Mouse (Mus musculus) forebrain, postnatal 0 days (tissue): ENCODE measurements around the gene Sema4d. TPM values are rescaled to one million over a fixed set of nuclear protein-coding genes. Genes with fewer than 3 reads are reported as not detected.

ENCODE experiments used
- ATAC-seq: fragments of 200-750 bp; cut with Nextera tagmentation; 2 replicates; pipeline ENCODE4 v1.8.0; 2017; ENCODE audit warnings: mild to moderate bottlenecking, moderate library complexity
- DNase-seq: peaks from one replicate; pipeline ENCODE4 v3.0.0-alpha.2; 2015
- H3K27ac ChIP-seq: fragments of 300-500 bp; sonication (generic); 2 replicates; pipeline ENCODE4 v1.5.1; 2014; ENCODE audit warnings: low read depth, mild to moderate bottlenecking, antibody characterized with exemption, low read length, moderate library complexity, mixed read lengths
- H3K27me3 ChIP-seq: fragments of 300-500 bp; sonication (generic); 2 replicates; pipeline ENCODE4 v1.6.1; 2014; ENCODE audit warnings: mild to moderate bottlenecking, low read length, mixed read lengths; ENCODE audit not compliant: insufficient read depth
- H3K36me3 ChIP-seq: fragments of 300-500 bp; sonication (generic); 2 replicates; pipeline ENCODE4 v1.6.1; 2014; ENCODE audit warnings: mild to moderate bottlenecking, moderate library complexity; ENCODE audit not compliant: insufficient read depth
- H3K4me1 ChIP-seq: fragments of 300-500 bp; sonication (generic); 2 replicates; pipeline ENCODE4 v1.6.1; 2014; ENCODE audit warnings: antibody characterized with exemption; ENCODE audit not compliant: insufficient read depth
- H3K4me2 ChIP-seq: fragments of 300-500 bp; sonication (generic); 2 replicates; pipeline ENCODE4 v1.6.1; 2014; ENCODE audit warnings: low read depth, mild to moderate bottlenecking, moderate library complexity
- H3K4me3 ChIP-seq: fragments of 300-500 bp; sonication (generic); 2 replicates; pipeline ENCODE4 v1.5.1; 2014; ENCODE audit warnings: low read depth, low read length, mixed read lengths
- H3K9ac ChIP-seq: fragments of 300-500 bp; sonication (generic); 2 replicates; pipeline ENCODE4 v1.6.1; 2014; ENCODE audit warnings: mild to moderate bottlenecking
- H3K9me3 ChIP-seq: fragments of 300-500 bp; sonication (generic); 2 replicates; pipeline ENCODE4 v1.6.1; 2016; ENCODE audit warnings: low read length
- CTCF ChIP-seq: sonication (generic); IDR thresholded peaks from 2 replicates; pipeline ENCODE4 v1.5.1; 2016; ENCODE audit warnings: antibody characterized with exemption, control low read depth, low read depth
- WGBS: fragments of 180-500 bp; shearing (Covaris S2); extraction: QIAGEN DNeasy Blood & Tissue Kit; methylation state at CpG from one replicate; pipeline ENCODE4 v1.1.7; 2014; 5-methylcytosine and 5-hydroxymethylcytosine counted together
- polyA plus RNA-seq: library from polyadenylated mRNA; unstranded; fragments of >200 nt; fragmentation: Nextera tagmentation; extraction: Ambion mirVana; gene quantifications from 2 replicates; pipeline ENCODE4 v1.2.1, GENCODE M21; 2015
- total RNA-seq: library from RNA; depleted of rRNA; stranded (reverse); fragments of >200 nt; gene quantifications from 2 replicates; pipeline ENCODE4 v1.2.3, GENCODE M21; 2014

Gene Sema4d
- total and polyA plus RNA-seq, 2 experiments from 2014 or later: 14.2 to 16.5 TPM

DNA sequence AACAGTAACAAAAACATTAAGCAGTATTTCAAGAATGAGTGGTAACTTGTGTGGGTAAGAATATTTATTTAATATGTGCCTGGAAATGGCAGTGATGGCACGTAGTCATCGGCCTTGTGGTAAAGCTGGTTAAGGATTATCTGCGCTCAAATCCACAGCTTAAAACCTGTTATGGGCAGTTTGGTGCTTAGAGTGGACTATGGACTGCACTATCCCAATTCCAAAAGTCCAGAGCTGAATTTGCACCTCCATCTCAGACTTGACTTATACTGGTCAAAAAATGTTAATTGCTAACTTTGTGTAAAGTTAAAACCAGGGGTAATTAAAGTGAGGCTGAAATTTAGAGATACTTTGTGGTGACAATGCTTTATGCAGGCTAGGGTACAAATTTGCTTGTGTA lies 145.8 kb downstream of the Sema4d start:
- no peaks in the 10 kb centered on the region for H3K9me3 ChIP-seq
- H3K4me2 ChIP-seq: no peak overlapping the region
- no peaks in the 10 kb centered on the region for H3K27me3 ChIP-seq
- no peak overlapping the region for H3K27ac ChIP-seq
- ATAC-seq (no peak), DNase-seq (no peak)
- H3K9ac ChIP-seq: no peak overlapping the region
- no peaks in the 10 kb centered on the region for H3K36me3 ChIP-seq
- no peak for TF ChIP-seq CTCF
- no peak overlapping the region for H3K4me3 ChIP-seq
- WGBS: 92% methylated on average over 3 of the region's 3 CpGs
- peaks cover 6% of the 10 kb centered on the region; the same call in 1 of the 2 replicates for H3K4me1 ChIP-seq

GRCm38 (mm10) chr13:51646362-51647027 lies 147.1 kb downstream of the Sema4d start:
- H3K9ac ChIP-seq: no peak overlapping the region
- H3K4me3 ChIP-seq: peak overlapping the region; percentile 61; the same call in 1 of the 2 replicates
- H3K36me3 ChIP-seq: no peaks in the 10 kb centered on the region
- no peak for TF ChIP-seq CTCF
- H3K4me2 ChIP-seq: peak overlapping the region; percentile 17; the same call in 1 of the 2 replicates
- no peaks in the 10 kb centered on the region for H3K27me3 ChIP-seq
- no peak for ATAC-seq
- no peaks in the 10 kb centered on the region for H3K9me3 ChIP-seq
- WGBS: 20% methylated on average over 3 of the region's 3 CpGs
- DNase-seq: no peak
- H3K27ac ChIP-seq: no peak overlapping the region
- H3K4me1 ChIP-seq: peaks cover 6% of the 10 kb centered on the region; the same call in 1 of the 2 replicates

GRCm38 (mm10) chr13:51645872-51646271 lies 147.7 kb downstream of the Sema4d start:
- ATAC-seq: no peak
- DNase-seq: no peak
- no peaks in the 10 kb centered on the region for H3K36me3 ChIP-seq
- 0% methylated on average over 7 of the region's 7 CpGs for WGBS
- H3K9me3 ChIP-seq: no peaks in the 10 kb centered on the region
- peak overlapping the region; percentile 98 for H3K4me2 ChIP-seq
- H3K9ac ChIP-seq: peak overlapping the region; percentile 48
- H3K4me1 ChIP-seq: peaks cover 3% of the 10 kb centered on the region; the same call in 1 of the 2 replicates
- no peak overlapping the region for H3K27ac ChIP-seq
- TF ChIP-seq CTCF: no peak
- H3K4me3 ChIP-seq: peak overlapping the region; percentile 61
- H3K27me3 ChIP-seq: no peaks in the 10 kb centered on the region

- Histone ChIP-seq H3K4me2 (peak within 1 kb of the TSS; percentile 98), H3K9ac (peak within 1 kb of the TSS; percentile 62), H3K4me1 (no peaks in the 10 kb centered on the region), H3K27me3 (no peaks in the 10 kb centered on the region), H3K9me3 (no peaks in the 10 kb centered on the region), H3K36me3 (no peaks in the 10 kb centered on the region), H3K27ac (no peak within 1 kb of the TSS; the same call in 1 of the 2 replicates), H3K4me3 (peak within 1 kb of the TSS; percentile 61)
- 0 out of 2 replicates have a peak, but pooled peaks have one; percentile 5 for TF ChIP-seq CTCF
- ATAC-seq (peak; percentile 99), DNase-seq (peak; percentile 99)
- under 1% methylated on average over 83 of the region's 83 CpGs for WGBS
Observed at GRCm38 (mm10) chr13:51644829-51645789, 148.4 kb downstream of the Sema4d start, which contains the start of gene Cks2. Cks2 (plus strand) TSS chr13:51645232.

DNA sequence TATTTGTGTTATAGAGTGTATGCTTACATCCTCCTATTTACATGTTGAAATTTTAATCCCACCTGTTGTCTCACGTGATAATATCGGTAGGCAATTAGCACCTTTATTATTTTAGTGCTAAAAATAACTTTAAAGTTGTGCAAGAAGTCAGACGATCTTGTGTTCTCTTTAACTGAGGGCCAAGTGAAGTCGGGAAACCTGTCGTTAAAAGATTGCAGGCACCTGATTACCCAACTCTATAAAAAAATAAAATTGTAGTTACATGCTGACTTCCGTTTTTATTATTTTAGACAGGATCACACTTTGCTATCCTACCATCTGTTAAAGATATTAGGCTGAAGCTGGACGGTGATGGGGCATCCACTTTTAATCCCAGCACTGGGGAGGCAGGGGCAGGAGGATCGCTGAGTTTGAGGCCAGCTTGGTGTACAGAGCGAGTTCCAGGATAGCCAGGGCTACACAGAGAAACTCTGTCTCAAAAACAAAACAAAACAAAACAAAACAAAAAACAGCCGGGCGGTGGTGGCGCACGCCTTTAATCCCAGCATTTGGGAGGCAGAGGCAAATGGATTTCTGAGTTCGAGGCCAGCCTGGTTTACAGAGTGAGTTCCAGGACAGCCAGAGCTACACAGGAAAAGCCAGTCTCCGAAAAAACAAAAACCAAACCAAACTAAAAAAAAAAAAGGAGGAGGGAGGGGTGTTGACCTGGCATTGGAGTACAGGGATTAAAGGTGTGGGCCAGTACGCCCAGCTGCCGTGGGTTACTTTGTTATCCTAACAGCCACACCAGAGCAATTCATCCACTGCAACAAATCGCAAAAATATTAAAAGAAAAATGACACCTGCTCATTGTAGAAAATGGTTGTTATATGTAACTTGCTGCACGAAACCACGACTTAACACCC lies 149.4 kb downstream of the Sema4d start:
- Histone ChIP-seq H3K27me3 (no peaks in the 10 kb centered on the region), H3K36me3 (no peaks in the 10 kb centered on the region), H3K4me3 (peak overlapping the region; percentile 61), H3K4me1 (no peaks in the 10 kb centered on the region), H3K4me2 (peak overlapping the region; percentile 98), H3K9ac (peak overlapping the region; percentile 62), H3K9me3 (no peaks in the 10 kb centered on the region), H3K27ac (no peak overlapping the region)
- ATAC-seq: no peak
- DNase-seq: no peak
- 44% methylated on average over 20 of the region's 20 CpGs for WGBS
- no peak for TF ChIP-seq CTCF

DNA sequence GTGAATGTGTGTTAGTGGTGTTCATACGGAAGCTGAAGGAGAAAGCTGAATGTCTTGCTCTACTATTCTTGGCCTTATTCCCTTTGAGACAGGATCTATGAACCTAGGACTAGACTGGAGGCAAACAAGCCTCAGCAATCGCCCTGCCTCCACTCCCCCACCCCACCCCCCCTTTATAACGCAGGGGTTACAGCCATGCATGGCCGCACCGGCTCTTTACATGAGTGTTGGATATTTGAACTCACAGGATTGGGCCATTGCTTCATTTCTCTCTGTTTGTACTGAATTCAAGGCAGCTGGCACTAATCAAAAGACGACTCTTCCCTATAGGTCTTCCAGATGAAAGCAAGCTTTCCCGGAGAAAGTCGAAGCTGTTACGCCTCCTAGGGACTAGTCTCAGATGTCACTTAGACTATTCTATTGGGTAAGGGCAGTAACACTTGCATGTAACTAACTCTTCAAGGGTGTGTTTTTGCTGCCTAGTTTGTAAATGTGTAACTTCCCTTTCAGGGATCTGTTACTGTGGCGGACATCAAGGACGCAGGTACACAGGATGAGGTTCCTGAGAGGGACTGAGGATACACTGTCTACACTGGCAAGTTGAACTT lies 151.3 kb downstream of the Sema4d start:
- Histone ChIP-seq H3K9me3 (no peaks in the 10 kb centered on the region), H3K27me3 (no peaks in the 10 kb centered on the region), H3K36me3 (no peaks in the 10 kb centered on the region), H3K27ac (no peak overlapping the region), H3K9ac (no peak overlapping the region), H3K4me2 (no peak overlapping the region), H3K4me1 (no peaks in the 10 kb centered on the region), H3K4me3 (no peak overlapping the region)
- TF ChIP-seq CTCF: no peak
- 37% methylated on average over 11 of the region's 11 CpGs for WGBS
- no peak for ATAC-seq
- no peak for DNase-seq
